Mouse (Mus musculus) liver, postnatal 0 days (tissue): ENCODE data around the gene Adam12. TPM values are rescaled to one million over a fixed set of nuclear protein-coding genes. Genes with fewer than 3 reads are reported as not detected.

Experiments
- ATAC-seq: fragments of 200-750 bp; cut with Nextera tagmentation; 2 replicates; pipeline ENCODE4 v1.8.0; 2017; ENCODE audit warnings: mild to moderate bottlenecking, moderate library complexity
- DNase-seq: peaks from one replicate; pipeline ENCODE4 v3.0.0-alpha.2; 2016
- H3K27ac ChIP-seq: fragments of 300-500 bp; sonication (generic); 2 replicates; pipeline ENCODE4 v1.5.1; 2014; ENCODE audit warnings: antibody characterized with exemption, moderate library complexity, mild to moderate bottlenecking, low read depth
- H3K27me3 ChIP-seq: fragments of 300-500 bp; sonication (generic); 2 replicates; pipeline ENCODE4 v1.6.1; 2014; ENCODE audit warnings: low read length, control low read depth, mixed read lengths; ENCODE audit not compliant: insufficient read depth
- H3K36me3 ChIP-seq: fragments of 300-500 bp; sonication (generic); replicated peaks from 2 replicates; pipeline ENCODE4 v1.6.1; 2014; ENCODE audit warnings: mild to moderate bottlenecking, control low read depth, low read length, moderate library complexity, mixed read lengths; ENCODE audit not compliant: insufficient read depth
- H3K4me1 ChIP-seq: fragments of 300-500 bp; sonication (generic); 2 replicates; pipeline ENCODE4 v1.6.1; 2014; ENCODE audit warnings: antibody characterized with exemption, mild to moderate bottlenecking, control low read depth; ENCODE audit not compliant: insufficient read depth
- H3K4me2 ChIP-seq: fragments of 300-500 bp; sonication (generic); 2 replicates; pipeline ENCODE4 v1.6.1; 2014; ENCODE audit warnings: low read depth, mild to moderate bottlenecking, low read length, moderate library complexity, mixed read lengths
- H3K4me3 ChIP-seq: fragments of 300-500 bp; sonication (generic); 2 replicates; pipeline ENCODE4 v1.5.1; 2014; ENCODE audit warnings: low read depth, low read length
- H3K9ac ChIP-seq: fragments of 300-500 bp; sonication (generic); replicated peaks from 2 replicates; pipeline ENCODE4 v1.6.1; 2014; ENCODE audit warnings: mild to moderate bottlenecking, moderate library complexity
- H3K9me3 ChIP-seq: fragments of 300-500 bp; sonication (generic); 2 replicates; pipeline ENCODE4 v1.6.1; 2016; ENCODE audit warnings: mild to moderate bottlenecking, control low read depth, low read length, mixed read lengths
- CTCF ChIP-seq: sonication (generic); IDR thresholded peaks from 2 replicates; pipeline ENCODE4 v1.5.1; 2016; ENCODE audit warnings: antibody characterized with exemption, low read depth
- EP300 ChIP-seq: IDR thresholded peaks from 2 replicates; pipeline ENCODE4 v1.6.1; 2016; ENCODE audit warnings: antibody characterized with exemption, low read depth, mild to moderate bottlenecking
- WGBS: fragments of 180-500 bp; shearing (Covaris S2); extraction: QIAGEN DNeasy Blood & Tissue Kit; methylation state at CpG from one replicate; pipeline ENCODE4 v1.1.7; 2014; ENCODE audit not compliant: insufficient replicate concordance; 5-methylcytosine and 5-hydroxymethylcytosine counted together
- polyA plus RNA-seq: library from polyadenylated mRNA; unstranded; fragments of >200 nt; fragmentation: Nextera tagmentation; extraction: Ambion mirVana; gene quantifications from 2 replicates; pipeline ENCODE4 v1.2.1, GENCODE M21; 2015

Gene Adam12
- polyA plus RNA-seq, 1 experiment from 2014 or later = 0.93 TPM

GRCm38 (mm10) chr7:133863151-133863550, 368.8 kb downstream of the Adam12 start:
- no peak overlapping the region for H3K9ac ChIP-seq
- DNase-seq (no peak), ATAC-seq (no peak)
- no peaks in the 10 kb centered on the region for H3K4me1 ChIP-seq
- no peak overlapping the region for H3K4me2 ChIP-seq
- no peak overlapping the region for H3K4me3 ChIP-seq
- H3K36me3 ChIP-seq = no peaks in the 10 kb centered on the region
- no peak overlapping the region for H3K27ac ChIP-seq
- TF ChIP-seq EP300 (no peak), CTCF (no peak)
- no peaks in the 10 kb centered on the region for H3K27me3 ChIP-seq
- H3K9me3 ChIP-seq = no peaks in the 10 kb centered on the region
- 64% methylated on average over 3 of the region's 3 CpGs for WGBS

- Histone ChIP-seq H3K4me2 (no peak overlapping the region), H3K36me3 (no peaks in the 10 kb centered on the region), H3K9ac (no peak overlapping the region), H3K4me1 (no peaks in the 10 kb centered on the region), H3K27me3 (no peaks in the 10 kb centered on the region), H3K9me3 (no peaks in the 10 kb centered on the region), H3K27ac (no peak overlapping the region), H3K4me3 (no peak overlapping the region)
- no peak for ATAC-seq
- WGBS = 80% methylated on average over 5 of the region's 5 CpGs
- TF ChIP-seq EP300 = no peak
- TF ChIP-seq CTCF = no peak
- DNase-seq = no peak
These were observed 369.2 kb downstream of the Adam12 start for GRCm38 (mm10) chr7:133862723-133863122.

GRCm38 (mm10) chr7:133862233-133862632, 369.7 kb downstream of the Adam12 start:
- 83% methylated on average over 6 of the region's 6 CpGs for WGBS
- TF ChIP-seq EP300 = no peak
- no peak for DNase-seq
- Histone ChIP-seq H3K27ac (no peak overlapping the region), H3K9ac (no peak overlapping the region), H3K36me3 (no peaks in the 10 kb centered on the region), H3K4me2 (no peak overlapping the region), H3K27me3 (no peaks in the 10 kb centered on the region), H3K9me3 (no peaks in the 10 kb centered on the region), H3K4me1 (no peaks in the 10 kb centered on the region), H3K4me3 (no peak overlapping the region)
- no peak for ATAC-seq

- no peak overlapping the region for H3K4me3 ChIP-seq
- H3K9me3 ChIP-seq = no peaks in the 10 kb centered on the region
- ATAC-seq (no peak), DNase-seq (no peak)
- H3K27ac ChIP-seq = no peak overlapping the region
- no peak overlapping the region for H3K9ac ChIP-seq
- H3K4me1 ChIP-seq = no peaks in the 10 kb centered on the region
- no peak overlapping the region for H3K4me2 ChIP-seq
- 56% methylated on average over 4 of the region's 4 CpGs for WGBS
- no peaks in the 10 kb centered on the region for H3K36me3 ChIP-seq
- TF ChIP-seq CTCF (no peak), EP300 (no peak)
- no peaks in the 10 kb centered on the region for H3K27me3 ChIP-seq
These were observed 372.4 kb downstream of the Adam12 start for GRCm38 (mm10) chr7:133859548-133859947.

- no peak overlapping the region for H3K4me2 ChIP-seq
- H3K9me3 ChIP-seq = no peaks in the 10 kb centered on the region
- H3K4me3 ChIP-seq = no peak overlapping the region
- H3K36me3 ChIP-seq = no peaks in the 10 kb centered on the region
- ATAC-seq (no peak), DNase-seq (no peak)
- no peaks in the 10 kb centered on the region for H3K4me1 ChIP-seq
- H3K27me3 ChIP-seq = no peaks in the 10 kb centered on the region
- 77% methylated on average over 3 of the region's 3 CpGs for WGBS
- H3K9ac ChIP-seq = no peak overlapping the region
- no peak overlapping the region for H3K27ac ChIP-seq
- TF ChIP-seq CTCF = no peak
These were observed 373.4 kb downstream of the Adam12 start for GRCm38 (mm10) chr7:133858506-133858905.

GRCm38 (mm10) chr7:133856278-133856677, 375.7 kb downstream of the Adam12 start:
- DNase-seq (peak; percentile 64), ATAC-seq (peak; percentile 35; the same call in 1 of the 2 replicates)
- Histone ChIP-seq H3K27ac (no peak overlapping the region), H3K4me3 (no peak overlapping the region), H3K27me3 (no peaks in the 10 kb centered on the region), H3K4me2 (no peak overlapping the region), H3K36me3 (no peaks in the 10 kb centered on the region), H3K9ac (no peak overlapping the region), H3K4me1 (no peaks in the 10 kb centered on the region), H3K9me3 (no peaks in the 10 kb centered on the region)
- 16% methylated on average over 3 of the region's 3 CpGs for WGBS
- peak; percentile 97 for TF ChIP-seq CTCF
- TF ChIP-seq EP300 = no peak

GRCm38 (mm10) chr7:133850735-133851134, 381.2 kb downstream of the Adam12 start:
- Histone ChIP-seq H3K9ac (no peak overlapping the region), H3K4me1 (no peaks in the 10 kb centered on the region), H3K27me3 (no peaks in the 10 kb centered on the region), H3K9me3 (no peaks in the 10 kb centered on the region), H3K36me3 (no peaks in the 10 kb centered on the region), H3K27ac (no peak overlapping the region), H3K4me2 (no peak overlapping the region), H3K4me3 (no peak overlapping the region)
- DNase-seq = no peak
- ATAC-seq = no peak
- TF ChIP-seq EP300 (no peak), CTCF (peak; percentile 46)
